8 mouse cellular contexts compared by ENCODE assay signal in the genomic region with DNA sequence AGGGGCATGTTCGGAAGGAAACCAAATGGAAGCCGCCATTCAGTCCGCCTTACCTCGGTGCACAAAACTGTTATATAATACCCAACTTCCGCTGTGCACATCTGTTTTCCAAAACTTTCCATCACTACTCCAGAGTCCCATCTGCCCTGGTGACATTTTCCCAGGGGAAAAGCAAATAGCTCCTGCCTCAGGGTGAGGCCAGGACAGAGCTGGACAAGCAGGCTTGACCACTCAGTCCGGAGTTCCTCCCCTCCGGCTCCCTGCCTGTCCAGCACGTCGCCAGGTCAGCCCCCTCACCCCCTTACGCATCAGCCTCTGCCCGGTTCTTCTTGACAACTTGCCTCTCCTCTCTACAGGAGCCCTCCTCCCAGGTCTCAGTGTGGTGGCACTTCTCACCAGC. TPM values are rescaled to one million over a fixed set of nuclear protein-coding genes. Genes with fewer than 3 reads are reported as not detected.
DNase-seq lines count a peak whose midpoint lies in the region; ATAC-seq and TF ChIP-seq lines count a peak whose summit lies in the region.

No protein-coding gene starts in this region.

- H3K4me2 ChIP-seq in forebrain, embryonic 16.5 days (ENCODE audit: low read length), result no peak overlapping the region
- H3K4me2 ChIP-seq in lung, embryonic 15.5 days, result peak overlapping the region; percentile 83; the same call in 1 of the 2 replicates
- peak overlapping the region; percentile 65 for H3K4me2 ChIP-seq in liver, embryonic 14.5 days (ENCODE audit: low read depth)
- H3K4me2 ChIP-seq in stomach, embryonic 16.5 days (ENCODE audit: low read depth, low read length), result peak overlapping the region; percentile 63; the same call in 1 of the 2 replicates

- no peak overlapping the region for H3K9ac ChIP-seq in forebrain, embryonic 16.5 days (replicated peaks; ENCODE audit: low read depth, low read length)
- H3K9ac ChIP-seq in lung, embryonic 15.5 days, result no peak overlapping the region
- H3K9ac ChIP-seq in liver, embryonic 14.5 days (replicated peaks), result no peak overlapping the region
- H3K9ac ChIP-seq in stomach, embryonic 16.5 days (ENCODE audit: low read length), result no peak overlapping the region

- no peak for TF ChIP-seq CTCF in liver, embryonic 14.5 days (IDR thresholded peaks at IDR 0.05; ENCODE audit: low read depth)
- no peak for TF ChIP-seq CTCF in cerebellum, adult 2 months (IDR thresholded peaks at IDR 0.05; ENCODE audit: borderline replicate concordance, insufficient read depth, low read depth, low read length)

- no peak for TF ChIP-seq POLR2A in cerebellum, adult 2 months (IDR thresholded peaks at IDR 0.05; ENCODE audit: borderline replicate concordance, insufficient read depth, low read length)

- H3K27me3 ChIP-seq in forebrain, embryonic 10.5 days (ENCODE audit: poor library complexity, severe bottlenecking), result peaks cover 25% of the 10 kb centered on the region
- H3K27me3 ChIP-seq in forebrain, embryonic 16.5 days (replicated peaks; ENCODE audit: control insufficient read depth, insufficient read depth, low read length), result peaks cover 4% of the 10 kb centered on the region; the same call in 1 of the 2 replicates
- 0 out of 2 replicates have a peak, but pooled peaks cover 7% of the 10 kb centered on the region for H3K27me3 ChIP-seq in lung, embryonic 15.5 days
- H3K27me3 ChIP-seq in liver, embryonic 14.5 days (ENCODE audit: control insufficient read depth, insufficient read depth, low read length), result peaks cover 9% of the 10 kb centered on the region; the same call in 1 of the 2 replicates
- no peaks in the 10 kb centered on the region for H3K27me3 ChIP-seq in stomach, embryonic 16.5 days (ENCODE audit: control insufficient read depth, insufficient read depth, low read length)
- no peaks in the 10 kb centered on the region for H3K27me3 ChIP-seq in cerebellum, adult 2 months (ENCODE audit: control insufficient read depth, insufficient read depth, low read length)

- ATAC-seq in forebrain, embryonic 16.5 days, result no peak
- no peak for ATAC-seq in lung, embryonic 15.5 days (ENCODE audit: borderline replicate concordance, extremely low read depth, low FRiP score, low TSS enrichment)
- no peak for ATAC-seq in liver, embryonic 14.5 days (ENCODE audit: insufficient read depth)
- ATAC-seq in stomach, embryonic 16.5 days (ENCODE audit: insufficient read depth, low FRiP score), result no peak

- WGBS in forebrain, embryonic 10.5 days, result 34% methylated on average over 11 of the region's 11 CpGs
- 45% methylated on average over 11 of the region's 11 CpGs for WGBS in forebrain, embryonic 16.5 days
- WGBS in lung, embryonic 15.5 days, result 37% methylated on average over 11 of the region's 11 CpGs
- 54% methylated on average over 11 of the region's 11 CpGs for WGBS in liver, embryonic 14.5 days (ENCODE audit: insufficient replicate concordance)
- WGBS in stomach, embryonic 16.5 days, result 31% methylated on average over 11 of the region's 11 CpGs
- WGBS in cerebellum, adult 2 months, result 57% methylated on average over 11 of the region's 11 CpGs

- H3K36me3 ChIP-seq in forebrain, embryonic 10.5 days (replicated peaks), result no peaks in the 10 kb centered on the region
- no peaks in the 10 kb centered on the region for H3K36me3 ChIP-seq in forebrain, embryonic 16.5 days (ENCODE audit: control insufficient read depth, insufficient read depth)
- no peaks in the 10 kb centered on the region for H3K36me3 ChIP-seq in lung, embryonic 15.5 days
- H3K36me3 ChIP-seq in liver, embryonic 14.5 days (replicated peaks; ENCODE audit: control insufficient read depth, insufficient read depth, low read depth), result no peaks in the 10 kb centered on the region
- no peaks in the 10 kb centered on the region for H3K36me3 ChIP-seq in stomach, embryonic 16.5 days (ENCODE audit: control insufficient read depth, insufficient read depth, low read length)

- no peak for TF ChIP-seq EP300 in liver, embryonic 14.5 days (IDR thresholded peaks at IDR 0.05; ENCODE audit: low read depth)

- H3K4me3 ChIP-seq in forebrain, embryonic 10.5 days, result peak overlapping the region; percentile 45
- no peak overlapping the region for H3K4me3 ChIP-seq in forebrain, embryonic 16.5 days (replicated peaks; ENCODE audit: low read length)
- no peak overlapping the region for H3K4me3 ChIP-seq in lung, embryonic 15.5 days
- H3K4me3 ChIP-seq in liver, embryonic 14.5 days (ENCODE audit: insufficient read depth in 1 of 2, low read depth in 2 of 2, low read length in 2 of 2), result peak overlapping the region in 1 of 2 experiments; percentile 50; a peak in 1 of 4 replicates
- no peak overlapping the region for H3K4me3 ChIP-seq in stomach, embryonic 16.5 days (replicated peaks; ENCODE audit: low read length)
- no peak overlapping the region for H3K4me3 ChIP-seq in cerebellum, adult 2 months (replicated peaks; ENCODE audit: insufficient read depth, low read depth, low read length)

- H3K4me1 ChIP-seq in forebrain, embryonic 10.5 days, result peaks cover 25% of the 10 kb centered on the region
- H3K4me1 ChIP-seq in forebrain, embryonic 16.5 days (replicated peaks; ENCODE audit: control insufficient read depth, insufficient read depth, low read length), result peaks cover 10% of the 10 kb centered on the region
- H3K4me1 ChIP-seq in lung, embryonic 15.5 days, result peaks cover 18% of the 10 kb centered on the region
- H3K4me1 ChIP-seq in liver, embryonic 14.5 days (replicated peaks; ENCODE audit: control insufficient read depth in 2 of 2, insufficient read depth in 2 of 2, low read length in 1 of 2), result peaks cover 27 to 31% of the 10 kb centered on the region in 2 experiments
- H3K4me1 ChIP-seq in stomach, embryonic 16.5 days (ENCODE audit: control insufficient read depth, insufficient read depth, low read length), result peaks cover 13% of the 10 kb centered on the region; the same call in 1 of the 2 replicates
- no peaks in the 10 kb centered on the region; the same call in 1 of the 2 replicates for H3K4me1 ChIP-seq in cerebellum, adult 2 months (ENCODE audit: control insufficient read depth, insufficient read depth, low read length)

- no peak for DNase-seq in forebrain, embryonic 10.5 days (ENCODE audit: extremely low spot score, low spot score)
- no peak for DNase-seq in lung, postnatal 10 days
- DNase-seq in liver, embryonic 14.5 days (ENCODE audit: low read depth in 3 of 3, low spot score in 3 of 3), result no peak
- DNase-seq in urinary bladder, adult 18-20 months (ENCODE audit: low spot score in 2 of 2), result no peak
- no peak for DNase-seq in cerebellum, adult 2 months

- H3K9me3 ChIP-seq in forebrain, embryonic 10.5 days, result no peaks in the 10 kb centered on the region
- no peaks in the 10 kb centered on the region for H3K9me3 ChIP-seq in forebrain, embryonic 16.5 days (ENCODE audit: control insufficient read depth, low read length)
- H3K9me3 ChIP-seq in lung, embryonic 15.5 days, result no peaks in the 10 kb centered on the region
- no peaks in the 10 kb centered on the region for H3K9me3 ChIP-seq in liver, embryonic 14.5 days (ENCODE audit: control insufficient read depth, low read length)
- H3K9me3 ChIP-seq in stomach, embryonic 16.5 days (replicated peaks; ENCODE audit: control insufficient read depth, low read length), result no peaks in the 10 kb centered on the region

- H3K27ac ChIP-seq in forebrain, embryonic 10.5 days, result no peak overlapping the region
- H3K27ac ChIP-seq in forebrain, embryonic 16.5 days (ENCODE audit: low read length), result no peak overlapping the region
- no peak overlapping the region for H3K27ac ChIP-seq in lung, embryonic 15.5 days
- H3K27ac ChIP-seq in liver, embryonic 14.5 days, result no peak overlapping the region
- no peak overlapping the region for H3K27ac ChIP-seq in stomach, embryonic 16.5 days (ENCODE audit: low read length)
- H3K27ac ChIP-seq in cerebellum, adult 2 months (ENCODE audit: insufficient read depth, low read length), result no peak overlapping the region

RNA-seq across cellular contexts. Expression of gene Tpt1, which starts 16.7 kb away (rescaled TPM):
- polyA plus RNA-seq in forebrain, embryonic 10.5 days (2016; fragmentation: Nextera tagmentation; extraction: Ambion mirVana), result 885 and 915 TPM in 2 replicates
- polyA plus RNA-seq in forebrain, embryonic 16.5 days (2015; fragmentation: Nextera tagmentation; extraction: Ambion mirVana), result 740 and 764 TPM in 2 replicates
- polyA plus RNA-seq in lung, embryonic 15.5 days (2015; fragmentation: Nextera tagmentation; extraction: Ambion mirVana), result 998 and 1,067 TPM in 2 replicates
- polyA plus RNA-seq in liver, embryonic 14.5 days (2012; rRNA removed), result 857 and 1,453 TPM in 2 replicates
- polyA plus RNA-seq in liver, embryonic 14.5 days (2014; fragmentation: Nextera tagmentation; extraction: Ambion mirVana), result 684 and 702 TPM in 2 replicates
- 794 and 1,006 TPM in 2 replicates for polyA plus RNA-seq in stomach, embryonic 16.5 days (2015; fragmentation: Nextera tagmentation; extraction: Ambion mirVana)
- 698 and 753 TPM in 2 replicates for polyA plus RNA-seq in cerebellum, adult 2 months (2012; rRNA removed)

RNA-seq across cellular contexts. Expression of gene Slc25a30, which starts 41.4 kb away (rescaled TPM):
- 6.9 and 7.9 TPM in 2 replicates for polyA plus RNA-seq in forebrain, embryonic 10.5 days (2016; fragmentation: Nextera tagmentation; extraction: Ambion mirVana)
- polyA plus RNA-seq in forebrain, embryonic 16.5 days (2015; fragmentation: Nextera tagmentation; extraction: Ambion mirVana), result 9.3 and 10.0 TPM in 2 replicates
- 3.6 and 3.8 TPM in 2 replicates for polyA plus RNA-seq in lung, embryonic 15.5 days (2015; fragmentation: Nextera tagmentation; extraction: Ambion mirVana)
- 2.6 and 3.8 TPM in 2 replicates for polyA plus RNA-seq in liver, embryonic 14.5 days (2012; rRNA removed)
- polyA plus RNA-seq in liver, embryonic 14.5 days (2014; fragmentation: Nextera tagmentation; extraction: Ambion mirVana), result 2.0 and 2.8 TPM in 2 replicates
- 2.2 TPM in 2 replicates for polyA plus RNA-seq in stomach, embryonic 16.5 days (2015; fragmentation: Nextera tagmentation; extraction: Ambion mirVana)
- polyA plus RNA-seq in cerebellum, adult 2 months (2012; rRNA removed), result 9.9 and 12.2 TPM in 2 replicates
